Comparison of ENCODE assay signal across 11 mouse cellular contexts in genomic region chr9:83725545-83725944, GRCm38 (mm10).
"Had no signal": no experiment of that assay in that cellular context is flagged by ENCODE, and none has a peak within 500 bp of the region (broad histone marks: within the 10 kb centered on the region; RNA-seq: fewer than 3 reads in every experiment).

No protein-coding gene starts in this region.

- H3K9me3 ChIP-seq: hindbrain, embryonic 13.5 days; kidney, embryonic 15.5 days; limb, embryonic 13.5 days; liver, embryonic 12.5 days; midbrain, embryonic 10.5 days; neural tube, embryonic 12.5 days; stomach, embryonic 15.5 days had no signal

- DNase-seq: spleen, adult 18-20 months; thymus, postnatal 36 days had no signal

- H3K4me1 ChIP-seq: liver, embryonic 12.5 days; neural tube, embryonic 12.5 days had no signal

- H3K36me3 ChIP-seq: hindbrain, embryonic 13.5 days; kidney, embryonic 15.5 days; limb, embryonic 13.5 days; liver, embryonic 12.5 days; midbrain, embryonic 10.5 days; neural tube, embryonic 12.5 days; stomach, embryonic 15.5 days had no signal

- H3K4me2 ChIP-seq: hindbrain, embryonic 13.5 days; kidney, embryonic 15.5 days; limb, embryonic 13.5 days; liver, embryonic 12.5 days; neural tube, embryonic 12.5 days; stomach, embryonic 15.5 days had no signal

- H3K27ac ChIP-seq: hindbrain, embryonic 13.5 days; kidney, embryonic 15.5 days; limb, embryonic 13.5 days; liver, embryonic 12.5 days; midbrain, embryonic 10.5 days; neural tube, embryonic 12.5 days; stomach, embryonic 15.5 days had no signal

- H3K27me3 ChIP-seq: hindbrain, embryonic 13.5 days; neural tube, embryonic 12.5 days; stomach, embryonic 15.5 days had no signal

- H3K4me3 ChIP-seq: hindbrain, embryonic 13.5 days; kidney, embryonic 15.5 days; limb, embryonic 13.5 days; liver, embryonic 12.5 days; midbrain, embryonic 10.5 days; myocyte; neural tube, embryonic 12.5 days; stomach, embryonic 15.5 days had no signal

- ATAC-seq: hindbrain, postnatal 0 days; liver, embryonic 12.5 days had no signal

- H3K9ac ChIP-seq: hindbrain, embryonic 13.5 days; kidney, embryonic 15.5 days; limb, embryonic 13.5 days; liver, embryonic 12.5 days; neural tube, embryonic 12.5 days; stomach, embryonic 15.5 days had no signal
